13 mouse cellular contexts compared by ENCODE assay signal in the genomic region with DNA sequence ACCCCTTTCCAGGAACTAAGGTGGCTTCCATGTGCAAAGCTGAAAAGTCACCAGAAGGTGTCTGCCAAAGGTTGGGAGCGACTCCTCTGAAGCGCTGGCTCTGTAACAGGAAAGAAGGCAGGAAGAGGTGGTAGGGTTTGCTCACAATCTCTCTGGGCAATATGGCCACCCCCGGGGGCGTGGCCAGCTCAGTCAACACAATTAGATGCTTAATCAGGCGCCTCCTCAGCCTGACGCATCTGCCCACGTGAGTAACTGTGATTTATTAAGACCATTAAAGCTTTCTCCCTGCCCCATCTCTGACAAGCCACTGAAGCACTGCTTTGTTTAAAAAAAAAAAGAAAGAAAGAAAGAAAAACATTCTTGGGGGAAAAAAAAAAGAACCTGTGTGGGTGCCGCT. TPM values are rescaled to one million over a fixed set of nuclear protein-coding genes. Genes with fewer than 3 reads are reported as not detected.
DNase-seq lines count a peak whose midpoint lies in the region; ATAC-seq and TF ChIP-seq lines count a peak whose summit lies in the region.
"Had no signal": no experiment of that assay in that cellular context is flagged by ENCODE, and none has a peak within 500 bp of the region (broad histone marks: within the 10 kb centered on the region; RNA-seq: fewer than 3 reads in every experiment).

No protein-coding gene starts in this region.

- no peak overlapping the region for H3K4me3 ChIP-seq in forebrain, embryonic 10.5 days
- no peak overlapping the region for H3K4me3 ChIP-seq in forebrain, postnatal 0 days (ENCODE audit: low read depth, low read length)
- H3K4me3 ChIP-seq: left cerebral cortex, adult 2 months had no signal

- H3K36me3 ChIP-seq in forebrain, embryonic 10.5 days (replicated peaks) = no peaks in the 10 kb centered on the region
- H3K36me3 ChIP-seq in forebrain, postnatal 0 days (ENCODE audit: insufficient read depth) = no peaks in the 10 kb centered on the region

- H3K4me2 ChIP-seq in forebrain, postnatal 0 days (ENCODE audit: low read depth) = no peak overlapping the region

- no peaks in the 10 kb centered on the region for H3K27me3 ChIP-seq in forebrain, embryonic 10.5 days (ENCODE audit: poor library complexity, severe bottlenecking)
- no peaks in the 10 kb centered on the region for H3K27me3 ChIP-seq in forebrain, postnatal 0 days (ENCODE audit: insufficient read depth, low read length)

- H3K4me1 ChIP-seq in forebrain, embryonic 10.5 days = peaks cover 48% of the 10 kb centered on the region
- H3K4me1 ChIP-seq in forebrain, postnatal 0 days (ENCODE audit: insufficient read depth) = no peaks in the 10 kb centered on the region; the same call in 1 of the 2 replicates

- TF ChIP-seq CTCF in forebrain, postnatal 0 days (IDR thresholded peaks at IDR 0.05; ENCODE audit: low read depth) = no peak

- H3K9ac ChIP-seq in forebrain, postnatal 0 days = no peak overlapping the region

- H3K27ac ChIP-seq in forebrain, embryonic 10.5 days = 0 out of 2 replicates have a peak overlapping the region, but pooled peaks have one; percentile 8
- H3K27ac ChIP-seq in forebrain, postnatal 0 days (ENCODE audit: low read depth, low read length) = no peak overlapping the region
- H3K27ac ChIP-seq: left cerebral cortex, adult 2 months had no signal

- H3K9me3 ChIP-seq in forebrain, embryonic 10.5 days = no peaks in the 10 kb centered on the region
- no peaks in the 10 kb centered on the region for H3K9me3 ChIP-seq in forebrain, postnatal 0 days (ENCODE audit: low read length)

- 63% methylated on average over 8 of the region's 8 CpGs for WGBS in forebrain, embryonic 10.5 days
- 51% methylated on average over 8 of the region's 8 CpGs for WGBS in forebrain, postnatal 0 days

- intact Hi-C loops in heart, postnatal 10 days (cut with DNase I) = no loop called here

- ATAC-seq in forebrain, postnatal 0 days = no peak
- ATAC-seq: lung, postnatal 0 days had no signal

- DNase-seq in forebrain, embryonic 10.5 days (ENCODE audit: extremely low spot score, low spot score) = no peak
- no peak for DNase-seq in forebrain, postnatal 0 days
- peak; percentile 55 for DNase-seq in 416B (ENCODE audit: low read depth)
- DNase-seq in embryo, embryonic 10.5 days (ENCODE audit: low spot score) = peak; percentile 69
- peak; percentile 72 to 83 for DNase-seq in kidney, postnatal 4 days
- no peak for DNase-seq in heart, postnatal 10 days
- DNase-seq in adrenal gland, postnatal 36 days = no peak
- no peak for DNase-seq in adrenal gland, adult 2 months
- DNase-seq: cerebellum, adult 9-11 months; heart, postnatal 4 days had no signal

RNA-seq across cellular contexts. Expression of a gene that starts 22.1 kb away (rescaled TPM):
- polyA plus RNA-seq in forebrain, embryonic 10.5 days (2016; fragmentation: Nextera tagmentation; extraction: Ambion mirVana) = 4.7 and 4.8 TPM in 2 replicates
- total RNA-seq in forebrain, postnatal 0 days (2014; rRNA removed) = 20.0 and 29.8 TPM in 2 replicates
- 5.3 and 10.0 TPM in 2 replicates for polyA plus RNA-seq in forebrain, postnatal 0 days (2015; fragmentation: Nextera tagmentation; extraction: Ambion mirVana)
- 10 to 100 TPM; 12.2 to 12.5 TPM for total RNA-seq in heart, postnatal 10 days (2021)
- total RNA-seq in adrenal gland, postnatal 36 days (2021) = 10 to 100 TPM; 13.9 to 24.5 TPM
- 10 to 100 TPM in 1 of 2 experiments, 1 to 10 TPM in 1; 10.0 to 16.4 TPM for total RNA-seq in adrenal gland, adult 2 months (2021)
- 18.4 and 19.7 TPM in 2 replicates for polyA plus RNA-seq in adrenal gland, adult 2 months (2012; rRNA removed)
- total RNA-seq: granulocyte monocyte progenitor cell, adult 5-6 weeks had no signal

Comparison
In these comparisons a context has a peak if more than half of its experiments do, and no peak if none do; other contexts are left out.
1. DNase-seq: peak in 416B (single experiment), embryo, embryonic 10.5 days (single experiment) and kidney, postnatal 4 days (2 of 2); none in forebrain, embryonic 10.5 days (single experiment), forebrain, postnatal 0 days (single experiment), heart, postnatal 10 days (0 of 2), adrenal gland, postnatal 36 days (0 of 2) and adrenal gland, adult 2 months (single experiment).